In genomic region chr10:8759228-8759627, GRCm38 (mm10) we compare ENCODE assay signal across 9 mouse cellular contexts.
DNase-seq lines count a peak whose midpoint lies in the region; ATAC-seq and TF ChIP-seq lines count a peak whose summit lies in the region.
"Had no signal": no experiment of that assay in that cellular context is flagged by ENCODE, and none has a peak within 500 bp of the region (broad histone marks: within the 10 kb centered on the region; RNA-seq: fewer than 3 reads in every experiment).

No protein-coding gene starts in this region.

- no peaks in the 10 kb centered on the region for H3K36me3 ChIP-seq in heart, adult 2 months (ENCODE audit: control insufficient read depth, insufficient read depth, low read length)
- no peaks in the 10 kb centered on the region for H3K36me3 ChIP-seq in midbrain, embryonic 15.5 days (replicated peaks)
- H3K36me3 ChIP-seq in midbrain, embryonic 13.5 days = no peaks in the 10 kb centered on the region
- no peaks in the 10 kb centered on the region for H3K36me3 ChIP-seq in hindbrain, embryonic 13.5 days
- H3K36me3 ChIP-seq in neural tube, embryonic 14.5 days (ENCODE audit: control insufficient read depth, insufficient read depth, low read length) = no peaks in the 10 kb centered on the region
- no peaks in the 10 kb centered on the region for H3K36me3 ChIP-seq in forebrain, embryonic 12.5 days (replicated peaks)

- no peak for ATAC-seq in midbrain, embryonic 15.5 days (replicated peaks)
- ATAC-seq in midbrain, embryonic 13.5 days = no peak
- no peak for ATAC-seq in hindbrain, embryonic 13.5 days (ENCODE audit: low FRiP score)
- no peak for ATAC-seq in neural tube, embryonic 14.5 days (ENCODE audit: low read depth)
- ATAC-seq in forebrain, embryonic 12.5 days (ENCODE audit: low FRiP score) = no peak

- intact Hi-C loops in heart, adult 2 months (cut with DNase I) = no loop called here

- H3K79me2 ChIP-seq in heart, adult 2 months (replicated peaks; ENCODE audit: control insufficient read depth, insufficient read depth, low read length) = no peaks in the 10 kb centered on the region

- no peak overlapping the region for H3K9ac ChIP-seq in heart, adult 2 months (ENCODE audit: low read depth, low read length)
- no peak overlapping the region for H3K9ac ChIP-seq in midbrain, embryonic 15.5 days
- no peak overlapping the region for H3K9ac ChIP-seq in midbrain, embryonic 13.5 days (replicated peaks)
- no peak overlapping the region for H3K9ac ChIP-seq in hindbrain, embryonic 13.5 days
- no peak overlapping the region for H3K9ac ChIP-seq in neural tube, embryonic 14.5 days (replicated peaks; ENCODE audit: low read depth, low read length)
- no peak overlapping the region for H3K9ac ChIP-seq in forebrain, embryonic 12.5 days

- peak overlapping the region; percentile 15; the same call in 1 of the 2 replicates for H3K4me3 ChIP-seq in heart, adult 2 months
- H3K4me3 ChIP-seq in midbrain, embryonic 15.5 days = no peak overlapping the region
- no peak overlapping the region for H3K4me3 ChIP-seq in midbrain, embryonic 13.5 days (replicated peaks)
- H3K4me3 ChIP-seq in hindbrain, embryonic 13.5 days = 0 out of 2 replicates have a peak overlapping the region, but pooled peaks have one; percentile 2
- H3K4me3 ChIP-seq in neural tube, embryonic 14.5 days (ENCODE audit: low read depth, low read length) = no peak overlapping the region
- no peak overlapping the region for H3K4me3 ChIP-seq in forebrain, embryonic 12.5 days (replicated peaks)

- DNase-seq in heart, adult 2 months = peak; percentile 44 to 47
- DNase-seq in heart, postnatal 4 days = no peak
- DNase-seq in frontal cortex, postnatal 25 days (ENCODE audit: low spot score in 2 of 2) = no peak
- DNase-seq: cerebellum, adult 8-10 months had no signal

- no peaks in the 10 kb centered on the region for H3K27me3 ChIP-seq in heart, adult 2 months (ENCODE audit: control insufficient read depth, insufficient read depth, low read length)
- H3K27me3 ChIP-seq in midbrain, embryonic 15.5 days (replicated peaks) = no peaks in the 10 kb centered on the region
- H3K27me3 ChIP-seq in midbrain, embryonic 13.5 days = no peaks in the 10 kb centered on the region
- no peaks in the 10 kb centered on the region for H3K27me3 ChIP-seq in hindbrain, embryonic 13.5 days
- no peaks in the 10 kb centered on the region for H3K27me3 ChIP-seq in neural tube, embryonic 14.5 days (ENCODE audit: control insufficient read depth, insufficient read depth, low read length)
- H3K27me3 ChIP-seq in forebrain, embryonic 12.5 days = peaks cover 11% of the 10 kb centered on the region

- TF ChIP-seq POLR2A in heart, adult 2 months (IDR thresholded peaks at IDR 0.05; ENCODE audit: insufficient read depth, low read depth, low read length) = no peak

- peaks cover 17% of the 10 kb centered on the region for H3K4me1 ChIP-seq in heart, adult 2 months (ENCODE audit: control insufficient read depth, insufficient read depth, low read length)
- H3K4me1 ChIP-seq in midbrain, embryonic 15.5 days = peaks cover 47% of the 10 kb centered on the region
- peaks cover 72% of the 10 kb centered on the region for H3K4me1 ChIP-seq in midbrain, embryonic 13.5 days (replicated peaks)
- peaks cover 54% of the 10 kb centered on the region for H3K4me1 ChIP-seq in hindbrain, embryonic 13.5 days (replicated peaks)
- H3K4me1 ChIP-seq in neural tube, embryonic 14.5 days (ENCODE audit: control insufficient read depth, insufficient read depth, low read length) = peaks cover 26% of the 10 kb centered on the region; the same call in 1 of the 2 replicates
- peaks cover 59% of the 10 kb centered on the region for H3K4me1 ChIP-seq in forebrain, embryonic 12.5 days

- H3K9me3 ChIP-seq in midbrain, embryonic 15.5 days = no peaks in the 10 kb centered on the region
- no peaks in the 10 kb centered on the region for H3K9me3 ChIP-seq in midbrain, embryonic 13.5 days
- H3K9me3 ChIP-seq in hindbrain, embryonic 13.5 days = no peaks in the 10 kb centered on the region
- no peaks in the 10 kb centered on the region for H3K9me3 ChIP-seq in neural tube, embryonic 14.5 days (ENCODE audit: control insufficient read depth, low read length)
- H3K9me3 ChIP-seq in forebrain, embryonic 12.5 days = no peaks in the 10 kb centered on the region

- no peak for TF ChIP-seq EP300 in heart, adult 2 months (IDR thresholded peaks at IDR 0.05; ENCODE audit: insufficient read depth, low read depth, low read length)

- peak overlapping the region; percentile 6; the same call in 1 of the 2 replicates for H3K4me2 ChIP-seq in midbrain, embryonic 15.5 days
- no peak overlapping the region for H3K4me2 ChIP-seq in midbrain, embryonic 13.5 days (replicated peaks)
- peak overlapping the region; percentile 18; the same call in 1 of the 2 replicates for H3K4me2 ChIP-seq in hindbrain, embryonic 13.5 days
- H3K4me2 ChIP-seq in neural tube, embryonic 14.5 days (ENCODE audit: low read depth, low read length) = peak overlapping the region; percentile 54
- no peak overlapping the region for H3K4me2 ChIP-seq in forebrain, embryonic 12.5 days

- TF ChIP-seq CTCF in heart, adult 2 months (IDR thresholded peaks at IDR 0.05) = peak; percentile 20; the same call in 1 of the 2 replicates

- H3K27ac ChIP-seq in heart, adult 2 months = peak overlapping the region; percentile 67
- H3K27ac ChIP-seq in midbrain, embryonic 15.5 days = no peak overlapping the region
- H3K27ac ChIP-seq in midbrain, embryonic 13.5 days = no peak overlapping the region
- 0 out of 2 replicates have a peak overlapping the region, but pooled peaks have one; percentile 1 for H3K27ac ChIP-seq in hindbrain, embryonic 13.5 days
- H3K27ac ChIP-seq in neural tube, embryonic 14.5 days (ENCODE audit: low read depth, low read length) = 0 out of 2 replicates have a peak overlapping the region, but pooled peaks have one; percentile 28
- H3K27ac ChIP-seq in forebrain, embryonic 12.5 days = no peak overlapping the region

- WGBS in heart, adult 2 months = 30% methylated on average over 7 of the region's 7 CpGs
- WGBS in midbrain, embryonic 15.5 days = 78% methylated on average over 7 of the region's 7 CpGs
- WGBS in midbrain, embryonic 13.5 days = 91% methylated on average over 7 of the region's 7 CpGs
- 91% methylated on average over 7 of the region's 7 CpGs for WGBS in hindbrain, embryonic 13.5 days
- WGBS in neural tube, embryonic 14.5 days = 72% methylated on average over 7 of the region's 7 CpGs
- 91% methylated on average over 7 of the region's 7 CpGs for WGBS in forebrain, embryonic 12.5 days

Comparison
In these comparisons a context has a peak if more than half of its experiments do, and no peak if none do; other contexts are left out.
1. DNase-seq: peak in heart, adult 2 months (2 of 2); none in heart, postnatal 4 days (single experiment) and frontal cortex, postnatal 25 days (0 of 2).
2. H3K4me2 ChIP-seq: peak in midbrain, embryonic 15.5 days (single experiment), hindbrain, embryonic 13.5 days (single experiment) and neural tube, embryonic 14.5 days (single experiment); none in midbrain, embryonic 13.5 days (single experiment) and forebrain, embryonic 12.5 days (single experiment).
3. H3K27ac ChIP-seq: peak in heart, adult 2 months (single experiment), hindbrain, embryonic 13.5 days (single experiment) and neural tube, embryonic 14.5 days (single experiment); none in midbrain, embryonic 15.5 days (single experiment), midbrain, embryonic 13.5 days (single experiment) and forebrain, embryonic 12.5 days (single experiment).
4. H3K4me3 ChIP-seq: peak in heart, adult 2 months (single experiment) and hindbrain, embryonic 13.5 days (single experiment); none in midbrain, embryonic 15.5 days (single experiment), midbrain, embryonic 13.5 days (single experiment), neural tube, embryonic 14.5 days (single experiment) and forebrain, embryonic 12.5 days (single experiment).